Mouse (Mus musculus) midbrain, embryonic 15.5 days (tissue): ENCODE results near the gene Rfx3. TPM values are rescaled to one million over a fixed set of nuclear protein-coding genes. Genes with fewer than 3 reads are reported as not detected.

Source experiments
- ATAC-seq: fragments of 200-750 bp; cut with Nextera tagmentation; replicated peaks from 2 replicates; pipeline ENCODE4 v1.8.0; 2017; ENCODE audit warnings: moderate TSS enrichment
- H3K27ac ChIP-seq: fragments of 300-500 bp; sonication (generic); 2 replicates; pipeline ENCODE4 v1.5.1; 2015; ENCODE audit warnings: mild to moderate bottlenecking, inconsistent platforms
- H3K27me3 ChIP-seq: fragments of 300-500 bp; sonication (generic); replicated peaks from 2 replicates; pipeline ENCODE4 v1.6.1; 2015; ENCODE audit warnings: inconsistent platforms
- H3K36me3 ChIP-seq: fragments of 300-500 bp; sonication (generic); replicated peaks from 2 replicates; pipeline ENCODE4 v1.6.1; 2015; ENCODE audit warnings: inconsistent platforms
- H3K4me1 ChIP-seq: fragments of 300-500 bp; sonication (generic); 2 replicates; pipeline ENCODE4 v1.6.1; 2015; ENCODE audit warnings: inconsistent platforms
- H3K4me2 ChIP-seq: fragments of 300-500 bp; sonication (generic); 2 replicates; pipeline ENCODE4 v1.6.1; 2015; ENCODE audit warnings: inconsistent platforms, mild to moderate bottlenecking, moderate library complexity
- H3K4me3 ChIP-seq: fragments of 300-500 bp; sonication (generic); 2 replicates; pipeline ENCODE4 v1.5.1; 2015; ENCODE audit warnings: mild to moderate bottlenecking, inconsistent platforms
- H3K9ac ChIP-seq: fragments of 300-500 bp; sonication (generic); 2 replicates; pipeline ENCODE4 v1.6.1; 2015; ENCODE audit warnings: mild to moderate bottlenecking, inconsistent platforms
- H3K9me3 ChIP-seq: fragments of 300-500 bp; sonication (generic); 2 replicates; pipeline ENCODE4 v1.6.1; 2016; ENCODE audit warnings: inconsistent platforms
- WGBS: fragments of 180-500 bp; shearing (Covaris S2); methylation state at CpG from one replicate; pipeline ENCODE4 v1.1.7; 2015; ENCODE audit warnings: mixed read lengths; 5-methylcytosine and 5-hydroxymethylcytosine counted together
- polyA plus RNA-seq: library from polyadenylated mRNA; unstranded; fragments of >200 nt; fragmentation: Nextera tagmentation; extraction: Ambion mirVana; gene quantifications from 2 replicates; pipeline ENCODE4 v1.2.1, GENCODE M21; 2015

Gene Rfx3
- polyA plus RNA-seq, 1 experiment from 2014 or later = 32.2 TPM

DNA sequence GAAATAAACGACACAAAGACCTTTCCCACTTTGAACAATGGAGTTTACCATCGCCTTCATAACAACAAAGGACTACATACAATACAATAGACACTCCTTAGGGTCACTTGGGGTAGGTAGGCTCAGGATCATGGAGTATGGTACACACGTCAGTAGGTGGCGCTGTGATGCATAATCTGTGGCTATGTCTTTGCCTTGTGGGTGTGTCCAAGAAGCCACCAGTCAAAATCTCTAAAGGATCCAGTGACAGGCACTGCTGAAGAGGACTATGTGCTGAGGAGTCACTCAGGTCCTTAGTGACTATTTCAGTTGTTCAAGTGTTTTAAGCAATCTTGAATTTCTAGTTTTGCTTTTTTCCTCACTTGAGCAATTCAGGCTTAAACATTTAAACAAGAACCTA lies 230.9 kb downstream of the Rfx3 start:
- Histone ChIP-seq H3K4me2 (no peak overlapping the region), H3K27me3 (no peaks in the 10 kb centered on the region), H3K36me3 (peaks cover 9% of the 10 kb centered on the region; the same call in 1 of the 2 replicates), H3K4me1 (no peaks in the 10 kb centered on the region), H3K4me3 (no peak overlapping the region), H3K27ac (no peak overlapping the region), H3K9me3 (no peaks in the 10 kb centered on the region), H3K9ac (no peak overlapping the region)
- 64% methylated on average over 4 of the region's 4 CpGs for WGBS
- ATAC-seq = no peak

DNA sequence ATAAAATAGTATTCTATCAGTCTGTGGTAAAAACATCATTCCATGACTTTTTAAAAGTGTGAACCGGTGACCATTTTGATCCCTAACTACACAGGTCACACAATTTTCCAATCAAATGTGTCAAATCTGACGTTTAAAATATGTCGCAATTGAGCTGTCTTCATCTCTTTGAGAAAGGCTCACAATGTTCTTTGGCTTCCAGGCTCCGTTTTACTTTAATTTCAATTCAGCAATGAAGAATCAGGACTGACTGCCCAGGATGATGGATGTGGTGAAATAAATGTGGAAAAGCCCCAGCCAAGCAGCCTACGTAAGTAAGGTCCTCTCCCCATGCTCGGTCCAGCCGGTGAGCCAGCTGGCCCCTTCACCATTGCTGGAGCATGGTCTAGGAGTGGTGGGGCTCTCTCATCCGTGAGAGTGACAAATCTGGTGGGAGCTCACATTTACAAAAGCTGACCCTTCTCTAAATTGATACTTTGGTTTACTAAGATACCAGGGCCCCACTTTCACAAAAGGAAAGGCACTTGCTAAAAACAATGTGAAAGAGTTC lies 240.2 kb downstream of the Rfx3 start:
- no peak for ATAC-seq
- WGBS = 76% methylated on average over 8 of the region's 8 CpGs
- Histone ChIP-seq H3K9ac (no peak overlapping the region), H3K9me3 (no peaks in the 10 kb centered on the region), H3K36me3 (0 out of 2 replicates have a peak, but pooled peaks cover 2% of the 10 kb centered on the region), H3K4me2 (no peak overlapping the region), H3K27ac (no peak overlapping the region), H3K4me3 (no peak overlapping the region), H3K27me3 (no peaks in the 10 kb centered on the region), H3K4me1 (no peaks in the 10 kb centered on the region)

DNA sequence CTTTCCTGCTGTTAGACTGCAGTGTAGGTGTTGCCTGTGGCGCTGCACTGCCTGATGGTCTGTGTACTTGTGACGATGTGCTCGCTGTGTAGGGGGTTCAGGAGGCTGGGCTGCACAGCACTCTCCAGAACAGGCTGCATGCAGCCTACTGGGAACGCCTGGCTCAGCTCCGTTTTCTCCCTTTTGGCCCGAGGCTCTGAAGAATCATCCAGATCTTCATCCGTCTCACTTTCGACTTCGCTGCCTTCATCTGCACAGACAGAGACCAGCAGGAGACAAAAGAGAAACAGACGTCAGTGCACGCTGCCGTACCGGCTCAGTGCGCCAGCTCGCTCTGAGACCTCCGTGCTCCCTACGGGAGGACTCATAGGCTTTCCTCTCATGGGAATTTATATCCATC lies 242.5 kb downstream of the Rfx3 start:
- Histone ChIP-seq H3K9me3 (no peaks in the 10 kb centered on the region), H3K36me3 (0 out of 2 replicates have a peak, but pooled peaks cover 2% of the 10 kb centered on the region), H3K27ac (peak overlapping the region; percentile 25), H3K4me1 (no peaks in the 10 kb centered on the region), H3K9ac (no peak overlapping the region), H3K4me2 (no peak overlapping the region), H3K27me3 (no peaks in the 10 kb centered on the region), H3K4me3 (no peak overlapping the region)
- peak; percentile 77 for ATAC-seq
- 65% methylated on average over 17 of the region's 17 CpGs for WGBS

DNA sequence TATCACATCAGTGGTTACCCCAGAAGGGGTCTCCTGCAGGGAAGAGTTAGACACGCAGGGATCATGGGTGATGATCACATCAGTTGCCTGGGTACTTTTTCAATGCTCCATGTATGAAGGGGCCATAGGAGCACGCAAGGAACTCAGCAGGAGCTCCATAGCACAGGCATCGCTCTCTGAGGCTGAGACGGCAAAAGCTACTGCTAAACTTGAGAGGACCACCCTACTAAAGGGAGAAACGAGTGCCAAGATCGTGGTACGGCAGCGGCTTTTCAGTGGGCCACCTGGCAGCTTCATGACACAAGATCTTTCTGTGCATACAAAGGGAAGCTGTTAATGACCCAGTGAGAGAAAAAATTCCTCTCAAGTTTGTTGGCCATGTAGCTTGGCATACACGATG lies 250.7 kb downstream of the Rfx3 start:
- Histone ChIP-seq H3K4me3 (no peak overlapping the region), H3K9me3 (no peaks in the 10 kb centered on the region), H3K9ac (no peak overlapping the region), H3K27ac (no peak overlapping the region), H3K4me1 (no peaks in the 10 kb centered on the region), H3K36me3 (no peaks in the 10 kb centered on the region), H3K4me2 (no peak overlapping the region), H3K27me3 (no peaks in the 10 kb centered on the region)
- no peak for ATAC-seq
- WGBS = 87% methylated on average over 9 of the region's 9 CpGs

DNA sequence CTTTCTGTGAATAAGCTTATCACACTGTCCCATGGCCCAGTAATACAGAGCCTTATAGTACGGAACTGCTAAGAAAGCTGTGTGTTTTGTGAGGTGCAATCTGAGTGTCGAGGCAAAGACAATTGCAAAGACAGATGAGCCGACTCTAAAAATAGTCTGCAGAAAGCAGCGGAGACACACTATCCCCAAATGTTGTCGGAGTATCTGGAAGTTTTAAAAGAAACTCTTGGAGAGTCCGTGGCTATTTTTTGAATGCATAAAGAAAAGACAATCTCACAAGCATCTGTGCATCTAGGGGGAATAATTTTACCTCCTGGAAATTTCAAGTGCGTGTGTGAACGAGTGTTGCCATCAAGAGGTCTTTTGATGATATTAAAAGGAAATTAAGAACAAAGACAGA lies 251.6 kb downstream of the Rfx3 start:
- ATAC-seq = no peak
- H3K4me1 ChIP-seq = no peaks in the 10 kb centered on the region
- H3K36me3 ChIP-seq = no peaks in the 10 kb centered on the region
- H3K9me3 ChIP-seq = no peaks in the 10 kb centered on the region
- no peak overlapping the region for H3K27ac ChIP-seq
- WGBS = 82% methylated on average over 8 of the region's 8 CpGs
- H3K4me2 ChIP-seq = no peak overlapping the region
- no peaks in the 10 kb centered on the region for H3K27me3 ChIP-seq
- no peak overlapping the region for H3K4me3 ChIP-seq
- H3K9ac ChIP-seq = no peak overlapping the region

DNA sequence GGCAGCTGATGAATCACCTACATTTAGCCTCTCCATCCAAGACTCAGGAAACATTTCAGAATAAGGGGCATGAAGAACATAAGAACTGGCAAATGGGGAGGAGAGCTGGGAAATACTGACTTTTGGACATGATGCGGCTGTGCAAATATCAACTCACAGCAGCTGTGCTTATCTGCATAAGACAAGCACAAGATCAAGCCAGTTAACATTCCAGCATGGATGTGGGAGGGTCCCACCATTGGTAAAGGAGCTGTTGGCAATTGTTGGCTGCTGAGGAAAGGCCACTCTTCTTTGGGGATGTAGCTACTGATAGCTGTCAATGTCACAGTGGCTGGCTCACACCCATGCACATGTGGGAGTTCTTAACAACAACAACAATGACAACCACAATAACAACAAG lies 263.7 kb downstream of the Rfx3 start:
- H3K4me1 ChIP-seq = no peaks in the 10 kb centered on the region
- 95% methylated on average over 1 of the region's 1 CpGs for WGBS
- H3K9ac ChIP-seq = no peak overlapping the region
- H3K27ac ChIP-seq = no peak overlapping the region
- H3K36me3 ChIP-seq = no peaks in the 10 kb centered on the region
- no peak overlapping the region for H3K4me2 ChIP-seq
- ATAC-seq = no peak
- H3K9me3 ChIP-seq = no peaks in the 10 kb centered on the region
- H3K4me3 ChIP-seq = no peak overlapping the region
- H3K27me3 ChIP-seq = no peaks in the 10 kb centered on the region

DNA sequence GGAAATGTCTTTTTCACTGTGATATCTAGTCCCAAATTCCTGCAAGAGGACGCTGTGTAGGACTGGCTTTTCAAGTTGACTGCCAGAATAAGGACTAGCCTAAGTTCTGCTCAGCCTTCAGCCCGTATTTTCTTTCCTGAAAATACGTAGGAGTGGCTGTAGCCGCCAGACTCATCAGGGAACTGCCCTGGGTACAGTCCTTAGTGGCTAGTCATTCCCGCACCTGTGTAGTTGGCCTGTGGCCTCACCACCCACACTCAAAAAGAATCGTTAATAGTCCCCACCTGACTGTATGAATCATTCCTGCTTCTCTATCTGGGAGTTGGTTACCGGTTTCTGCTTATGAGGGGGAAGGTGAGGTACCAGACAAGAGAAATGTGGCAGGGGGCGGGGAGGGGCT lies 272.1 kb downstream of the Rfx3 start:
- H3K4me2 ChIP-seq = no peak overlapping the region
- H3K4me3 ChIP-seq = no peak overlapping the region
- H3K27ac ChIP-seq = no peak overlapping the region
- H3K4me1 ChIP-seq = no peaks in the 10 kb centered on the region
- H3K9me3 ChIP-seq = no peaks in the 10 kb centered on the region
- ATAC-seq = no peak
- no peaks in the 10 kb centered on the region for H3K36me3 ChIP-seq
- no peak overlapping the region for H3K9ac ChIP-seq
- H3K27me3 ChIP-seq = no peaks in the 10 kb centered on the region
- WGBS = 76% methylated on average over 8 of the region's 8 CpGs

DNA sequence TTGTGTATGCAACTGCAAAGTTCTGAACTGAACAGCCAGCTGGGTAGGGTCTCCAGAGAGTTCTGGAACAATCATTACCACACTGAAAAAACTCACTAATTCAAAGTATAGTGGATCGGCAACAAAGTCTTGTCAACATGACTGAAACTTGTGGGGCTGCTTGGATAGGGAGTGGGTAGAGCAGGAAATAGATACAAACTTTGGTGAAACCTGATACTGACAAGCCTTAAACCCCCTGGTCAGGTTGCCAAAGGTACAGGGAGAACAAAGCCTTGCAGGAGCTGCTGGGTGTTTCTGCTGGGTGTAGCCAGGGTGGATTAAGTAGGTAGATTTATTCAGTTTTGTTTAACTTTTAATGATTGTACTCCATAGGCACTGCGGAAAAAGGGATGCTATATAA lies 274.4 kb downstream of the Rfx3 start:
- Histone ChIP-seq H3K27ac (no peak overlapping the region), H3K36me3 (no peaks in the 10 kb centered on the region), H3K4me3 (no peak overlapping the region), H3K9ac (no peak overlapping the region), H3K27me3 (no peaks in the 10 kb centered on the region), H3K4me1 (no peaks in the 10 kb centered on the region), H3K9me3 (no peaks in the 10 kb centered on the region), H3K4me2 (no peak overlapping the region)
- no peak for ATAC-seq
- WGBS = 90% methylated on average over 2 of the region's 2 CpGs

DNA sequence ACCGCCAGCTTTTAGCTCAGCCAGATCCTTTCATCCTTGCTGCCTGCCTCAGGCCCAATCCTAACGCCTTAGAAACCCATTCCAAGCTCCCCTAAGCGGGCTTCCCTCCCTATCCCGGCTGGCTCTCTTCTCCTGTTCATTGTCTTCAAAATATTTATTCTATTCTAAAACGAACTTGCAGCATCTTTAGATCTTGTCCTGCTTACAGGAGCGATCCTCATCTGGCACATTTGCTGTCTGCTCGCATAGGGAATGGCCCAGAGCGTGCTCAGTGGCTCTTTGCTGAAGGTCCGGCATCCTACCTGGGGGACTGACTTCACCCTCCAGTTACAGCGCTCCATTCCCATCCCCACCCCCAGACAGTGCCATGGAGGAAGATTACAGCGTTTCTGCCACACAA lies 292.0 kb downstream of the Rfx3 start:
- no peaks in the 10 kb centered on the region for H3K36me3 ChIP-seq
- H3K4me2 ChIP-seq = no peak overlapping the region
- no peaks in the 10 kb centered on the region for H3K27me3 ChIP-seq
- no peaks in the 10 kb centered on the region for H3K9me3 ChIP-seq
- no peak overlapping the region for H3K9ac ChIP-seq
- WGBS = 67% methylated on average over 11 of the region's 11 CpGs
- peak overlapping the region; percentile 18; the same call in 1 of the 2 replicates for H3K27ac ChIP-seq
- no peaks in the 10 kb centered on the region; the same call in 1 of the 2 replicates for H3K4me1 ChIP-seq
- 0 out of 2 replicates have a peak, but pooled peaks have one; percentile 33 for ATAC-seq
- H3K4me3 ChIP-seq = no peak overlapping the region

DNA sequence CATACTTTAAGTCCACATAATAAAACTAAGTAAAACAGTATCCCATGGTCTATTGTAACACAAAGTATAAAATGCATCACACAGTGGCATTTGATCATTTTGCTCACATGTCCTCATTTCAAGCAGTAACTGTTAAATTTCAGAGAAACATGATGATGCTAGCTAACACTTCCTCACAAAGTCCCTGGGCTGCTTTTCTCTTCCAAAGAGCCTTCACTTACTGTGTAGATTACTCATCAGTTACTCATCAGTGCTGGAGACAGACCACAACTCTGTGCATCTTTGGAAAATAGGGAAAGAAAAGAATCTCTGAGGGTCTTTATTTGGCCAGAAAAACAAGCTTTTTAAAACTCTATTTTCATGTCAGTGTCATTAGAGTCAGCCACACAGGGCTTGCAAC lies 294.7 kb downstream of the Rfx3 start:
- H3K4me1 ChIP-seq = no peaks in the 10 kb centered on the region; the same call in 1 of the 2 replicates
- H3K27ac ChIP-seq = no peak overlapping the region
- no peaks in the 10 kb centered on the region for H3K9me3 ChIP-seq
- no peak overlapping the region for H3K4me2 ChIP-seq
- no peak overlapping the region for H3K4me3 ChIP-seq
- H3K27me3 ChIP-seq = no peaks in the 10 kb centered on the region
- ATAC-seq = no peak
- H3K36me3 ChIP-seq = no peaks in the 10 kb centered on the region
- H3K9ac ChIP-seq = no peak overlapping the region
